Mouse (Mus musculus): ENCODE measurements around the gene Ush2a. TPM values are rescaled to one million over a fixed set of nuclear protein-coding genes. Genes with fewer than 3 reads are reported as not detected.

Gene Ush2a
- polyA plus RNA-seq, 1 experiment from 2014 or later = 0.04 TPM

DNA sequence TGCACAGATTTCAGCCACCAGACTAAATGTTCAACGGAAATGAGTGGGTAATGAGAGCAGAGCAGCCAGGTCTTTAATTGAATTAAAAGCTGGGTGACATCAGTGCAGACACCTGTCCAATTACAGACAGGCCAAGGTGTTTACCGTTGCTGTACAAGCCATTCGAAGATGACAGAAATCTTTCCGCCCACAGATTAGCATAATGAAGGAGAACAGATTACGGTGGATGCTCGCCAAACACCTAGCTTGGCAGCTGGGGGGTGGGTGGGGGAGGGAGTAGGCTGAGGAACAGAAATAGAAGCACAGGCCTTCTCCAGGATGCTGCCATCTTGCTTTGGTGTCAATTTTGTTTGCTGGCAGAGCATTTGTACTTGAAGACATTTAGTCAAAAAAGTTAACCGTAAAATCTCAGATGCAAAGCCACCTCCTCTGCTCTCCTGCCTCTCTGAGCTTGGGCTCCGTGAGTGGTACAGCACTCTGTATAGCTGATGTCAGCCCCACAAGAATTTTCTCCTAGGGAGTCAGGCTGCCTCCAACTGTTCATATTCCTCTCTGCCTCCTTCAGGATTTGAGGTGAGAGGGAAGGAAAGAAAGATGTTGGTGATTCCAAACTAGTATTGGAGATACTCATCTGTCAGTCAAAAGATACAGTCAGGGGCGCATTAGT, 306.6 kb downstream of the Ush2a start:
- ATAC-seq (ENCODE audit: low FRiP score, low read depth) = no peak
- H3K36me3 ChIP-seq = no peaks in the 10 kb centered on the region
- no peaks in the 10 kb centered on the region for H3K9me3 ChIP-seq
- WGBS = 83% methylated on average over 9 of the region's 9 CpGs
- H3K4me3 ChIP-seq = no peak overlapping the region
- H3K9ac ChIP-seq = no peak overlapping the region
- H3K4me1 ChIP-seq = no peaks in the 10 kb centered on the region
- no peaks in the 10 kb centered on the region for H3K27me3 ChIP-seq
- no peak overlapping the region for H3K4me2 ChIP-seq (replicated peaks)
- H3K27ac ChIP-seq = no peak overlapping the region

DNA sequence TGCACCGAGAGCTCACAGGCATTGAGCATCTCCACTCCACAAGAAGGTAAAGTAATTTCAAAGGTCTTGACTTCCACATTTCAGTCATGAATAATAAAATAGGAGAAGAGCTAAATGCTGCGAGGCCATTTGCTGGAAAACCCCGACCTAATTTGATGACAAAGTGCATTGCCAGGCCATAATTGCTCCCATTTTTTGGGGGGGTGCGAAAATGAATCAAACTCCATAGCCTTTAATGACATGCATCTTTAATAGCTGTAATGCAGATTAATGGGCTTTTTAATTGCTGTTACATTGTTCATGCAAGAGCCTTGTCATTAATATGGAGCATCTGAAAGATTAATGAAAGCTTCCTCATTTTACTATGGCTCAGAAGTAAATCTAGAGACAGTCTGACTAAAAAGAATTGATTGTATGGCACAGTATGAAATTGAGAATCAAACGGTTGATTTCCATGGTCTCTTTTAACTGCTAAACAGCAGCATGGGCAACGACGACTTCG, 314.5 kb downstream of the Ush2a start:
- Histone ChIP-seq H3K9ac (no peak overlapping the region), H3K9me3 (no peaks in the 10 kb centered on the region), H3K4me2 (replicated peaks) (no peak overlapping the region), H3K4me1 (no peaks in the 10 kb centered on the region), H3K27ac (no peak overlapping the region), H3K36me3 (no peaks in the 10 kb centered on the region), H3K4me3 (no peak overlapping the region), H3K27me3 (no peaks in the 10 kb centered on the region)
- 77% methylated on average over 8 of the region's 8 CpGs for WGBS
- ATAC-seq (ENCODE audit: low FRiP score, low read depth) = no peak

DNA sequence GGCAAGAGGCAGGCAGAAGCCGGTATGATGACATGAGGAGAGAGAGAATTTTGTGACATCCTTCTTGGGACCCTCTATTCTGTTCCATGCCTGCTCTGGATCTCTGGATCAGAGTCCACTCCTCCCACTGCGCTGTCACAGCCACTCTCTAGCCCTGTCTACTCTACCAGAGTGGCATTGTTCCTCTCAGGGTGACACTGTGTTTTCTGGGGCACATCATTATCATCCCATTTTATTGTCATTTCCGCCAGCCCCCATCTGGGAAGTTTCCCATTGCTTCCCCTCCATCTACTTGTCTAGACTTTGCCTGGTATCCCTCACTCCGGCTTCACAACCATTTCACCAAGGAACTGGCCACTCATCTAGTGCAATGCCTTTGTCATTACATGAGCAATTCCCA, 315.6 kb downstream of the Ush2a start:
- Histone ChIP-seq H3K27ac (no peak overlapping the region), H3K4me2 (replicated peaks) (no peak overlapping the region), H3K27me3 (no peaks in the 10 kb centered on the region), H3K4me1 (no peaks in the 10 kb centered on the region), H3K9me3 (no peaks in the 10 kb centered on the region), H3K4me3 (no peak overlapping the region), H3K36me3 (no peaks in the 10 kb centered on the region), H3K9ac (no peak overlapping the region)
- WGBS = 85% methylated on average over 4 of the region's 4 CpGs
- no peak for ATAC-seq (ENCODE audit: low FRiP score, low read depth)

DNA sequence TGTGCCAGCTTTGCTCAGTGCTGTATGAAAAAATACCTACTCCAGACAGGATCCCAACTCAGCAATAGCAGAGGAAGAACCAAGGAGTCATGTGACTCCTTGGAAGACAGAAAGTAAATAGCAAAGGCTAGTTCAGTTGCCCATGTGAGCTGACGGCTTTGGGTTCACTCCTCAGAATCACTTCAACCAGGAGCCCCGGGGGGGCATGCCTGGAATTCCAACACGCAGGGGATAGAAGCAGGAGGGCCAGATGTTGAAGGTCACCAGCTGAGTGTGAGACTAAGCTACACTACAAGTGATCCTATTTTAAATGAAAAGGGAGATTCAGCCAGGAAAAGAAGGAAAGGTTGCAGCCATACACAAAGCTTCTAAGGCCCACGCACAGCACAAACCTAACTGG, 319.3 kb downstream of the Ush2a start:
- Histone ChIP-seq H3K4me1 (no peaks in the 10 kb centered on the region), H3K4me3 (no peak overlapping the region), H3K27me3 (no peaks in the 10 kb centered on the region), H3K9ac (no peak overlapping the region), H3K4me2 (replicated peaks) (no peak overlapping the region), H3K27ac (no peak overlapping the region), H3K9me3 (no peaks in the 10 kb centered on the region), H3K36me3 (no peaks in the 10 kb centered on the region)
- ATAC-seq (ENCODE audit: low FRiP score, low read depth) = no peak
- 37% methylated on average over 4 of the region's 4 CpGs for WGBS

DNA sequence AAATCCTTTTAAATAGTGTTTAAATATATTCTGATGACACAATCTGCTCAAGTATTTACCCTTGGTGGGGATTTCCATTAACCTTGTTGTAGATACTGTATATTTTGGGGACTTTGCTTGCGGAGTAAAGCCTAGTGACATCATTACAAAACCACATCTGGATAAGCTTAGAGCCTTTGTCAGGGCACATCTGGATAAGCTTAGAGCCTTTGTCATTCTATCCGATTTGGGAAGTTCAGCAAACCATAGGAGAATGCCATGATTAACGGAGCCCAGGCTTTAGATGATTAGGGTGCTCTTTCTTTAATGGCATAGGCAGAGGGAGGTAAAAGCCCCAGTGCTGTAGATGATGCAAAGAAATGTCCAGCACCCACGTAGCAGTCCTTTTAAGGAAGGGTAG, 333.4 kb downstream of the Ush2a start:
- Histone ChIP-seq H3K9ac (no peak overlapping the region), H3K27ac (no peak overlapping the region), H3K4me1 (no peaks in the 10 kb centered on the region), H3K4me2 (replicated peaks) (no peak overlapping the region), H3K4me3 (no peak overlapping the region), H3K27me3 (no peaks in the 10 kb centered on the region), H3K36me3 (no peaks in the 10 kb centered on the region), H3K9me3 (no peaks in the 10 kb centered on the region)
- no peak; the same call in 1 of the 2 replicates for ATAC-seq (ENCODE audit: low FRiP score, low read depth)
- 20% methylated on average over 4 of the region's 4 CpGs for WGBS

DNA sequence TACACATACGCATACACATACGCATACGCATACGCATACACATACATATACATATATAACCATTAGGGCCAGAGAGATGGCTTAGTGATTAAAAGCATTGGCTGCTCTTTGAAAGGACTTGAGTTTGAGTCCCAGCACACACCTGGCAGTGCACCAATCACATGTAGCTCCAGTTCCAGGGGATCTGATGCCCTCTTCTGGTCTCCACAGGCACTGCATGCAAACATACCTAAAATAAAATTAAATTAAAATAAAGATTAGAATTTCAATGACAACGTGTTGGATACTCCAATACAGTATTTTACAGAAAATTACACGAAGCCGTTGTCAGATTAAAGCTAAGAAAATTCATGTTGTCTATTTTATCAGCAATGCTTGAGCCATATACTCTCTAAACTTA, 336.2 kb downstream of the Ush2a start:
- Histone ChIP-seq H3K27ac (no peak overlapping the region), H3K9ac (no peak overlapping the region), H3K36me3 (no peaks in the 10 kb centered on the region), H3K27me3 (no peaks in the 10 kb centered on the region), H3K4me2 (replicated peaks) (no peak overlapping the region), H3K9me3 (no peaks in the 10 kb centered on the region), H3K4me1 (no peaks in the 10 kb centered on the region), H3K4me3 (no peak overlapping the region)
- no peak; the same call in 1 of the 2 replicates for ATAC-seq (ENCODE audit: low FRiP score, low read depth)
- 88% methylated on average over 7 of the region's 7 CpGs for WGBS

DNA sequence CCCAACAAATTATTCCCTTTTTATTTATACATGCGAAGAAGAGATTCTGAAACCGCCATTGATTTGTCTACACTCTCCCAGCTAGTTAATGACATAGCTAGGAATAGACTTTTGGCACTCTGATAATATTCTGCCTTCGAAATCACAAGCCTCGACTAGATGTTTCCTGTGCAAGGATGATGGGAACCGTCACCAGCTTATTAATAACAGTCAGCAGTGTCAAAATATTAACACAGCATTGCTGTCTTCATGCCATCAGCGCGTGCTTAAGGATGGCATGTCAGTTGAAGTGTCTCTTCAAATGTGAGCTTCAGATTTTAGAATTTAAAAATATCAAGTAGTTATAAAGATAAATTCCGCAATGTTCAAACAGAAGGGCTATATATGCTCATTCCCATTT, 337.3 kb downstream of the Ush2a start:
- WGBS = 90% methylated on average over 8 of the region's 8 CpGs

DNA sequence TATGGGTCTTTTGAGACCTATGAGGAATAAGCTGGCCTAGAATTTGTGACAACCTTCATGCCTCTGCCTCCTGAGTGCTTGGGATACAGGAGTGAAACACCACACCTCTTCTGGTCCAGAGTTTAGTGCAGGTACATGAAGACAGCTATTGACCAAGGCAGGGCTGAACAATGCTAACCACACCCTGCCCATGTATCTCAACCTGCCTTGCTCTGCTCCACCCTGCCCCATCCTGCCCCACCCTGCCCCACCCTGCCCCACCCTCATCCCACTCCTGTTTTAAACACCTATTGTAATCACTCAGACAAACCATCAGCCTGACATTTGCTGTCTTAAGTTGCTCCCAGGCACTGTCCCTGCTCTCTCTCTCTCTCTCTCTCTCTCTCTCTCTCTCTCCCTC, 344.6 kb downstream of the Ush2a start:
- Histone ChIP-seq H3K4me2 (replicated peaks) (no peak overlapping the region), H3K36me3 (no peaks in the 10 kb centered on the region), H3K9ac (no peak overlapping the region), H3K9me3 (no peaks in the 10 kb centered on the region), H3K27me3 (no peaks in the 10 kb centered on the region), H3K4me1 (no peaks in the 10 kb centered on the region), H3K4me3 (no peak overlapping the region), H3K27ac (no peak overlapping the region)
- ATAC-seq (ENCODE audit: low FRiP score, low read depth) = no peak

More for the DNA sequence above, 337.3 kb downstream of the Ush2a start:
- no peak overlapping the region for H3K4me2 ChIP-seq (replicated peaks)
- H3K27ac ChIP-seq = no peak overlapping the region
- no peaks in the 10 kb centered on the region for H3K36me3 ChIP-seq
- H3K4me3 ChIP-seq = no peak overlapping the region
- H3K9me3 ChIP-seq = no peaks in the 10 kb centered on the region
- no peak overlapping the region for H3K9ac ChIP-seq
- H3K4me1 ChIP-seq = no peaks in the 10 kb centered on the region
- H3K27me3 ChIP-seq = no peaks in the 10 kb centered on the region
- ATAC-seq (ENCODE audit: low FRiP score, low read depth) = no peak

DNA sequence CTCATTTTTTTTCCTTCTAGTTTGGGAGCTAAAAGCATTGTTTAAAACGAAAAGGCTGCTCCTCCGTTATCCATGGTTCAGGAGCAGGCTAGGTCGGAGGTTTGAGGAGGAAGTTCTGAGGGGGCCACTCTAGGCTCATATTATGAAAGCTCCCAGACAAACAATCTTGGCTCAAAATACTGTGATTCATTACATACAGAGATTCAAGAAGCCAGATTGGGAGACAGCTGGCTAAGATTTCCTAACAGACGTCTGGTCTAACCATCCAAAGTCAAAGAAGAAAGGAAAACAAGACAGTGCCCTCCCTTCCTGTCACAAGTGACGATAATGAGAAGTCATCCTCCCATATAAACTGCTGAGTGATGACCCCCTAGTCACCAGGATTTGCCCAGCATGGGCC, 354.7 kb downstream of the Ush2a start:
- Histone ChIP-seq H3K27me3 (no peaks in the 10 kb centered on the region), H3K9me3 (no peaks in the 10 kb centered on the region), H3K36me3 (no peaks in the 10 kb centered on the region), H3K4me2 (replicated peaks) (no peak overlapping the region), H3K27ac (no peak overlapping the region), H3K4me1 (no peaks in the 10 kb centered on the region), H3K9ac (no peak overlapping the region), H3K4me3 (no peak overlapping the region)
- ATAC-seq (ENCODE audit: low FRiP score, low read depth) = no peak
- WGBS = 84% methylated on average over 5 of the region's 5 CpGs

DNA sequence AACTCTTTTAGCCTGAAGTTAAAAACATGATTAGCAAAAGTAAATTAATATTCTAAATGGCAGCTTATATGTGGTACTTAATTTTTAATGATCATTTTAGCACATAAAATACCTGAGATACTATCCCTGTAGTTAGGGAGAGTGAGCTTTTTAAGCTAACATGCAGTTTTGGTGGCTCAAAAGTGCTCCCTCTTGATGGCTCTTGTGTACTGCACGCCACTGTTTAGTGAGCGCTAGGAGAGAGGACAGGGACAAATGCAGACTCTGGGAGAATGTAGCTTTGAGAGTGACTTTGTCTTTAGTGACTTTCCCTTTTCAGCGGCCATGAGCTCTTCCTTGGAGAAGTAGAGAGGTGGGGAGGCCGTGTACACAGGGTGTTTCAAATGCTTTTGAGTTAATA, 371.9 kb downstream of the Ush2a start:
- ATAC-seq (ENCODE audit: low FRiP score, low read depth) = no peak
- H3K27me3 ChIP-seq = peaks cover 3% of the 10 kb centered on the region; the same call in 1 of the 2 replicates
- H3K4me2 ChIP-seq (replicated peaks) = no peak overlapping the region
- H3K27ac ChIP-seq = no peak overlapping the region
- H3K9ac ChIP-seq = no peak overlapping the region
- no peaks in the 10 kb centered on the region for H3K36me3 ChIP-seq
- H3K4me3 ChIP-seq = no peak overlapping the region
- no peaks in the 10 kb centered on the region for H3K9me3 ChIP-seq
- no peaks in the 10 kb centered on the region for H3K4me1 ChIP-seq
- WGBS = 45% methylated on average over 4 of the region's 4 CpGs

DNA sequence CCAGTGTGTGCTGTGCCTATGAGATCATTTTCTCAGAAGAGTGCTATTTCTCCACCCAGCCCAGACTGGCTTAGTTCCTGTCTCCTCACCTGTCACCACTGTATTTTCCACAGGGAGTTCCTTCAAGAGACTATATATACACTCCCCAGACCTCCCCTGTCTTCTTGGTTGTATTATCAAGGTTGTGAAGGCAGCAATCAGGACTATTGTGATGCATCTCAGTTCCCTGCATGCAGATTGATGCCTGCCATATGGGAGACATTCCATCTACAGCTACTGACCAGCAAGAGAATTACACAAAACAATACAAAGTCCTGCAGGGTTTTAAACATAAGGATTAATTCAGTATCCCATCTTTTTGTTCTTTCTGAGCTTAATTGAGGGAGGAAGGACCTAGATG, 377.8 kb downstream of the Ush2a start:
- H3K4me1 ChIP-seq = no peaks in the 10 kb centered on the region
- no peak for ATAC-seq (ENCODE audit: low FRiP score, low read depth)
- no peak overlapping the region for H3K4me3 ChIP-seq
- H3K9ac ChIP-seq = no peak overlapping the region
- H3K4me2 ChIP-seq (replicated peaks) = no peak overlapping the region
- peaks cover 9% of the 10 kb centered on the region for H3K27me3 ChIP-seq
- H3K9me3 ChIP-seq = no peaks in the 10 kb centered on the region; the same call in 1 of the 2 replicates
- H3K36me3 ChIP-seq = no peaks in the 10 kb centered on the region
- no peak overlapping the region for H3K27ac ChIP-seq

DNA sequence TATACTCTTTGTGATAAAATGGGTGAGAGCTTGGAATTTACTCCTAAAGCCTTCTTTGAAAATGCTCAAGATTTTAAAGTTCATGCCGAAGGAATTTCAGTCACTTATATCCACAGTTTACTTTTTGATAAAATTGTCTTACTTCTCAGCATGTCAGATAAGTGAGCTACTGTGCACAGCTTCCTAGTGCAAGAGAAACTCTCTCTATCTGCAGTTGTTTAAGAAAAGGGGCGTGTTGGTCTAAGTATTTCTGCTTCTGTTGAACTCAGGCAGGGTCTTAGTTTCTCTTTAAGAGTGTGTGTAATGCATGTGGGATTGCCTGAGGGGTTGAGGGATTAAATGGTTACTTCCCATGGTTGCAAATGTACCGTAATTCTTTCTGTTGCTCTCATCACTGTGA, 381.3 kb downstream of the Ush2a start:
- Histone ChIP-seq H3K27ac (no peak overlapping the region), H3K4me3 (no peak overlapping the region), H3K4me1 (no peaks in the 10 kb centered on the region), H3K27me3 (peaks cover 7% of the 10 kb centered on the region; the same call in 1 of the 2 replicates), H3K9ac (no peak overlapping the region), H3K9me3 (no peaks in the 10 kb centered on the region; the same call in 1 of the 2 replicates), H3K36me3 (no peaks in the 10 kb centered on the region), H3K4me2 (replicated peaks) (no peak overlapping the region)
- ATAC-seq (ENCODE audit: low FRiP score, low read depth) = no peak
- WGBS = 83% methylated on average over 3 of the region's 3 CpGs

DNA sequence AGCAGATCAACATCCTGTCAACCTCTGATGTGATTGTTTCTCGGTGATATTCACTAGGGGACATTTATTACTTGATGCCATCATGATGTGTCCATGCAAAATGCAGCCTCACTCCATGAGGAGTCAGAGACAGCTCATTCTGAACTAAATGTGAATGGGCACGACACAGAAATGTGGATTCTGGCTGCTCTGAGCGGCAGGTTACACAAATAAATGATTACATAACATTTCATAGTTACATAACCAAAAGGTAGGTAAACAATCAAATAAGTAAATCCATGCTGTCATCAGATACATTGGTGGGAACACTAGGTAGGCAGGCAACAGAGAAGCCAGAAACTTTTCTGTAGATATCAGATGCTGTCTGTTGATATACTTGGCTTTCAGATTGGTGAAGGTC, 391.2 kb downstream of the Ush2a start:
- no peaks in the 10 kb centered on the region for H3K36me3 ChIP-seq
- 81% methylated on average over 3 of the region's 3 CpGs for WGBS
- no peak overlapping the region for H3K4me2 ChIP-seq (replicated peaks)
- H3K4me1 ChIP-seq = no peaks in the 10 kb centered on the region
- H3K27ac ChIP-seq = no peak overlapping the region
- no peaks in the 10 kb centered on the region for H3K9me3 ChIP-seq
- H3K9ac ChIP-seq = no peak overlapping the region
- no peak overlapping the region for H3K4me3 ChIP-seq
- no peaks in the 10 kb centered on the region for H3K27me3 ChIP-seq
- ATAC-seq (ENCODE audit: low FRiP score, low read depth) = no peak
